Mouse (Mus musculus): Measurements from ENCODE around the gene Isg20. TPM values are rescaled to one million over a fixed set of nuclear protein-coding genes. Genes with fewer than 3 reads are reported as not detected.

The Isg20 gene
- polyA plus RNA-seq, 1 experiment from 2014 or later = 12.8 TPM

DNA sequence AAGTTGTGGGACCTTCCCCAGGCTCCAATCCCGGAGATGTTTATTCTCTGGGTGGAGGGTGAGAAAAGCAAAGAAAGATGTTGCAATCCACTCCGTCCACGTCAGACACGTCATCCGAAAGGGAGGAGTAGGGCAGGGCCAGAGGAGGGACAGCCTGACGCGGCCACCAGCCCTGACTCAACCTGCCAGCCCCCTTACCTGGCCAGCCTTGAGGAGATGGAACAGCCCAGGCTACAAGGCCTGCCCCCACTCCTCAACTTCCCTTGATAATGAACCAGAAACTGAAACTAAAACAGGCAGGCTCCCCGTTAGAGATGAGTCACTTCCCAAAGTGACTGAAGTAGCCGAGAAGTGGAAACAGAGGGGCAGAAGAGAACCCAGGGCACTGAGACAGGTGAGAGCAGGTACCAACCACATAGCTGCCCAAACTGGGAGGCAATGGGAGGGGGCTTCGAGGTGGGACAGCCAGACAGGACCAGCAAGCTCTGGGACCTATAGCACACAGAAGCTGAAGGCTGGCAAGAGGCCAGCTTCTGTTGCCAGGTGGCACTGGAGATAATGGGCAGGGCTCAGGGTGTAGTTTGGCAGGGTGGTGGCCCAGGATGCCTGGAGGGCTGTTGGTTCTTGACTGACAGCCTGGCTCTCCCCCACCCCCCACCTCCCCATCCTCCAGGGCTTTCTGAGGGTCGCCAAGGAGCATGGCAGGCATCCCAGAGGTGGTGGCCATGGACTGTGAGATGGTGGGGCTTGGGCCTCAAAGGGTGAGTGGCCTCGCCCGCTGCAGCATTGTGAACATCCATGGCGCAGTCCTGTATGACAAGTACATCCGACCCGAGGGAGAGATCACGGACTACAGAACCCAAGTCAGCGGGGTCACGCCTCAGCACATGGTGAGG lies 673 bp downstream of the Isg20 start:
- H3K4me3 ChIP-seq (ENCODE audit: low read length) = peak overlapping the region; percentile 35
- peak overlapping the region; percentile 52 for H3K4me2 ChIP-seq (ENCODE audit: low read depth, low read length)
- peak overlapping the region; percentile 20 for H3K9ac ChIP-seq (ENCODE audit: low read length)
- ATAC-seq (ENCODE audit: low read depth) = peak; percentile 90
- no peaks in the 10 kb centered on the region for H3K9me3 ChIP-seq (ENCODE audit: control insufficient read depth, low read length)
- WGBS = 52% methylated on average over 19 of the region's 19 CpGs
- no peaks in the 10 kb centered on the region for H3K27me3 ChIP-seq (ENCODE audit: control insufficient read depth, insufficient read depth, low read depth, low read length)
- no peaks in the 10 kb centered on the region for H3K36me3 ChIP-seq (ENCODE audit: control insufficient read depth, insufficient read depth, low read length)
- peaks cover 18% of the 10 kb centered on the region for H3K4me1 ChIP-seq (replicated peaks; ENCODE audit: control insufficient read depth, insufficient read depth, low read length)
- peak overlapping the region; percentile 56 for H3K27ac ChIP-seq (ENCODE audit: low read length)

- no peak overlapping the region for H3K9ac ChIP-seq (ENCODE audit: low read length)
- H3K9me3 ChIP-seq (ENCODE audit: control insufficient read depth, low read length) = no peaks in the 10 kb centered on the region
- H3K4me2 ChIP-seq (ENCODE audit: low read depth, low read length) = peak overlapping the region; percentile 52; the same call in 1 of the 2 replicates
- peaks cover 18% of the 10 kb centered on the region for H3K4me1 ChIP-seq (replicated peaks; ENCODE audit: control insufficient read depth, insufficient read depth, low read length)
- no peak overlapping the region for H3K4me3 ChIP-seq (ENCODE audit: low read length)
- no peaks in the 10 kb centered on the region for H3K36me3 ChIP-seq (ENCODE audit: control insufficient read depth, insufficient read depth, low read length)
- H3K27ac ChIP-seq (ENCODE audit: low read length) = peak overlapping the region; percentile 56
- no peaks in the 10 kb centered on the region for H3K27me3 ChIP-seq (ENCODE audit: control insufficient read depth, insufficient read depth, low read depth, low read length)
- ATAC-seq (ENCODE audit: low read depth) = no peak
- WGBS = 64% methylated on average over 3 of the region's 3 CpGs
Observed at GRCm38 (mm10) chr7:78914545-78914845, 1.3 kb downstream of the Isg20 start.

- Histone ChIP-seq H3K4me1 (replicated peaks; ENCODE audit: control insufficient read depth, insufficient read depth, low read length) (peaks cover 18% of the 10 kb centered on the region), H3K4me2 (ENCODE audit: low read depth, low read length) (no peak overlapping the region), H3K9me3 (ENCODE audit: control insufficient read depth, low read length) (no peaks in the 10 kb centered on the region), H3K27ac (ENCODE audit: low read length) (no peak overlapping the region), H3K4me3 (ENCODE audit: low read length) (no peak overlapping the region), H3K27me3 (ENCODE audit: control insufficient read depth, insufficient read depth, low read depth, low read length) (no peaks in the 10 kb centered on the region), H3K9ac (ENCODE audit: low read length) (no peak overlapping the region), H3K36me3 (ENCODE audit: control insufficient read depth, insufficient read depth, low read length) (no peaks in the 10 kb centered on the region)
- no peak for ATAC-seq (ENCODE audit: low read depth)
- 69% methylated on average over 11 of the region's 11 CpGs for WGBS
Observed at GRCm38 (mm10) chr7:78914896-78915510, 1.8 kb downstream of the Isg20 start.

DNA sequence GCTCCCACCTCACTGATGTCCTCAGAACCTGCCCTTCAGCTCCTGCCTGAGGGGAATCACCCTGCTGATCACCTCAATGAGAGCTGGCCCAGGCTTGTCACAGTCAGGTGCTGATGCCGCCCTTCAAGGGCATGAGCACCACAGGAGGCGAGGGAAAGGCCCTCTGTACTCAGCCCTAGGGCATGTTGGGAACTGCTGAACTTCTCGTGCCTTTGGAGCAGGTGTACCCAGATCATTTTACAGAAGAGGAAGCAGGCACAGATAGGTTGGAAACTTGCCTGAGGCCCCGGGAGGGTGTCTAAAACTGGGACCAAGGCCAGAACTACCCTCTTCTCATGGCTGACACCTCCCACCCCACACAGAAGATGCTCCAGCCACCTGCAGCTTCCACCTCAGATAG lies 5.5 kb downstream of the Isg20 start:
- 38% methylated on average over 4 of the region's 4 CpGs for WGBS
- ATAC-seq (ENCODE audit: low read depth) = no peak

DNA sequence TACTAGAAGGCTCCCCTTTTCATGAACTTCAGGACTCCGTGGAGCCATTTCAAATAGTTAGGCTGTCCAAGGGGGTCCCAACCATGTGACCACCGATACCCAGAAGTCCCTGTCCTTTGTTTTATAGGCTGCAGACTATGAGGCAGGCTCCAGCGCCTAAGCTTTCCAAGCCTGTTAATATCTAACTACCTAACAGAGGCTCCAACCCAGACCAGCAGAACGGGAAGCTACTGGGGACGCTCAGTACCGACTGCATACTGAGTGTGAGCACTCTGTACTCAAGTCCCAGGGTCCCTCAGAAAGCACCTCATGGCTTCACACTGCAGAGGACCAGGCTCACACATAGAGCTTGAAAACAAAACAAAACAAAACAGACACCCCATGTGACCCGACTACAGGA lies 9.3 kb downstream of the Isg20 start:
- Histone ChIP-seq H3K4me2 (ENCODE audit: low read depth, low read length) (no peak overlapping the region), H3K9ac (ENCODE audit: low read length) (no peak overlapping the region), H3K9me3 (ENCODE audit: control insufficient read depth, low read length) (no peaks in the 10 kb centered on the region), H3K27me3 (ENCODE audit: control insufficient read depth, insufficient read depth, low read depth, low read length) (no peaks in the 10 kb centered on the region), H3K36me3 (ENCODE audit: control insufficient read depth, insufficient read depth, low read length) (no peaks in the 10 kb centered on the region), H3K4me3 (ENCODE audit: low read length) (no peak overlapping the region), H3K27ac (ENCODE audit: low read length) (no peak overlapping the region), H3K4me1 (replicated peaks; ENCODE audit: control insufficient read depth, insufficient read depth, low read length) (no peaks in the 10 kb centered on the region)
- no peak for ATAC-seq (ENCODE audit: low read depth)
- WGBS = 60% methylated on average over 7 of the region's 7 CpGs

More for the DNA sequence above, 5.5 kb downstream of the Isg20 start:
- Histone ChIP-seq H3K4me2 (ENCODE audit: low read depth, low read length) (no peak overlapping the region), H3K27ac (ENCODE audit: low read length) (no peak overlapping the region), H3K4me3 (ENCODE audit: low read length) (no peak overlapping the region), H3K27me3 (ENCODE audit: control insufficient read depth, insufficient read depth, low read depth, low read length) (no peaks in the 10 kb centered on the region), H3K4me1 (replicated peaks; ENCODE audit: control insufficient read depth, insufficient read depth, low read length) (0 out of 2 replicates have a peak, but pooled peaks cover 6% of the 10 kb centered on the region), H3K36me3 (ENCODE audit: control insufficient read depth, insufficient read depth, low read length) (no peaks in the 10 kb centered on the region), H3K9ac (ENCODE audit: low read length) (no peak overlapping the region), H3K9me3 (ENCODE audit: control insufficient read depth, low read length) (no peaks in the 10 kb centered on the region)

DNA sequence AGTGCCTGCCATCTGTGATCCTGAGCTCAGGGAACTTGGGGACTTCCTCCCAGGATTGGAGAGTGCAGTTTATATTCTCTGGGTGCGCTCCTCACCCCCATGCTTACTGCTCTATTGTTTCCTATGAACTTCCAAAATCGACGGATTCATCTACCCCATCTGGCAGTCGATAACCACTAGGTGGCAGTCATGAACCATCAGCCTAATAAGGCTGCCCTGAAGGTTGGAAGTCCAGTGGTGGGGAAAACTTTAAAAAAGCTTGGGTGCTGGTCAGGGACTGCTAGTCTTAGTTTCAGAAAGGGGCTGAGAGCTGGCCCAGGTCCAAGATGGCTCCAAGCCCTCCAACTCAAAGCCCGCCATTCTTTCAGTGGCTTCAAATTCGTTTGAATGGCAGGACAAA lies 11.1 kb downstream of the Isg20 start:
- peak; percentile 58 for ATAC-seq (ENCODE audit: low read depth)

GRCm38 (mm10) chr7:78924796-78925195 lies 11.6 kb downstream of the Isg20 start:
- H3K9ac ChIP-seq (ENCODE audit: low read length) = no peak overlapping the region
- no peak overlapping the region for H3K4me2 ChIP-seq (ENCODE audit: low read depth, low read length)
- 61% methylated on average over 7 of the region's 7 CpGs for WGBS
- no peaks in the 10 kb centered on the region for H3K9me3 ChIP-seq (ENCODE audit: control insufficient read depth, low read length)
- no peak for ATAC-seq (ENCODE audit: low read depth)
- H3K27me3 ChIP-seq (ENCODE audit: control insufficient read depth, insufficient read depth, low read depth, low read length) = no peaks in the 10 kb centered on the region
- no peak overlapping the region for H3K4me3 ChIP-seq (ENCODE audit: low read length)
- H3K4me1 ChIP-seq (replicated peaks; ENCODE audit: control insufficient read depth, insufficient read depth, low read length) = no peaks in the 10 kb centered on the region
- no peak overlapping the region for H3K27ac ChIP-seq (ENCODE audit: low read length)
- no peaks in the 10 kb centered on the region for H3K36me3 ChIP-seq (ENCODE audit: control insufficient read depth, insufficient read depth, low read length)

More for the DNA sequence above, 11.1 kb downstream of the Isg20 start:
- 8% methylated on average over 6 of the region's 6 CpGs for WGBS
- Histone ChIP-seq H3K9me3 (ENCODE audit: control insufficient read depth, low read length) (no peaks in the 10 kb centered on the region), H3K27me3 (ENCODE audit: control insufficient read depth, insufficient read depth, low read depth, low read length) (no peaks in the 10 kb centered on the region), H3K4me3 (ENCODE audit: low read length) (no peak overlapping the region), H3K27ac (ENCODE audit: low read length) (no peak overlapping the region), H3K4me2 (ENCODE audit: low read depth, low read length) (no peak overlapping the region), H3K9ac (ENCODE audit: low read length) (no peak overlapping the region), H3K36me3 (ENCODE audit: control insufficient read depth, insufficient read depth, low read length) (no peaks in the 10 kb centered on the region), H3K4me1 (replicated peaks; ENCODE audit: control insufficient read depth, insufficient read depth, low read length) (no peaks in the 10 kb centered on the region)

DNA sequence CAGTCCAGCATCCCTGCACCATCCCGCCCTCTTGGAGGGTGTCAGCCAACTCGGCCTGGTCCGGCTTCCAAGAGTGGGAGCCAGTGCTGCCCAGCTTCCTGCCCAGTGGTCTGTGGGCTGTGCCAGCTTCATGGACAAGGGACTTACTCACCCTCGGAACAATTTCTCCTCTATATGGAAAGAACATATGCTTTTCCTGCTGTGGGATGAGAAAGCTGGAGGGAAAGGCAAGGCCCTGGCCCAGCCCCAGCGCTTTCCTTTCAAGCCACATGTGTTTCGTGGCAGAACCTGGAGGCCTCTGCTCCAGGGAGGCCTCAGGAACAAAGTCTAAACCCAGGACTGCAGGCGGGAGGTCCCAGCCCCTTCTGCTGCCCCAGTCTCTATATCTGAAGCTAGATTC lies 12.5 kb downstream of the Isg20 start:
- H3K27me3 ChIP-seq (ENCODE audit: control insufficient read depth, insufficient read depth, low read depth, low read length) = no peaks in the 10 kb centered on the region
- H3K36me3 ChIP-seq (ENCODE audit: control insufficient read depth, insufficient read depth, low read length) = no peaks in the 10 kb centered on the region
- 73% methylated on average over 7 of the region's 7 CpGs for WGBS
- H3K9me3 ChIP-seq (ENCODE audit: control insufficient read depth, low read length) = no peaks in the 10 kb centered on the region
- H3K4me3 ChIP-seq (ENCODE audit: low read length) = no peak overlapping the region
- no peak overlapping the region for H3K9ac ChIP-seq (ENCODE audit: low read length)
- ATAC-seq (ENCODE audit: low read depth) = no peak
- H3K4me2 ChIP-seq (ENCODE audit: low read depth, low read length) = no peak overlapping the region
- H3K4me1 ChIP-seq (replicated peaks; ENCODE audit: control insufficient read depth, insufficient read depth, low read length) = no peaks in the 10 kb centered on the region
- no peak overlapping the region for H3K27ac ChIP-seq (ENCODE audit: low read length)

- Histone ChIP-seq H3K36me3 (ENCODE audit: control insufficient read depth, insufficient read depth, low read length) (no peaks in the 10 kb centered on the region), H3K9ac (ENCODE audit: low read length) (no peak overlapping the region), H3K9me3 (ENCODE audit: control insufficient read depth, low read length) (no peaks in the 10 kb centered on the region), H3K27ac (ENCODE audit: low read length) (no peak overlapping the region), H3K4me2 (ENCODE audit: low read depth, low read length) (no peak overlapping the region), H3K4me1 (replicated peaks; ENCODE audit: control insufficient read depth, insufficient read depth, low read length) (no peaks in the 10 kb centered on the region), H3K4me3 (ENCODE audit: low read length) (no peak overlapping the region), H3K27me3 (ENCODE audit: control insufficient read depth, insufficient read depth, low read depth, low read length) (no peaks in the 10 kb centered on the region)
- no peak for ATAC-seq (ENCODE audit: low read depth)
- 75% methylated on average over 9 of the region's 9 CpGs for WGBS
Observed at GRCm38 (mm10) chr7:78926156-78926555, 12.9 kb downstream of the Isg20 start.

All from lung, embryonic 16.5 days (tissue).